Comparison of ENCODE assay signal across 14 mouse cellular contexts in genomic region chr4:102497221-102497620, GRCm38 (mm10).
"Had no signal": no experiment of that assay in that cellular context is flagged by ENCODE, and none has a peak within 500 bp of the region (broad histone marks: within the 10 kb centered on the region; RNA-seq: fewer than 3 reads in every experiment).

No protein-coding gene starts in this region.

- H3K4me3 ChIP-seq: intestine, embryonic 15.5 days; layer of hippocampus, adult 2 months; liver, embryonic 12.5 days; midbrain, embryonic 10.5 days; myocyte; neural tube, embryonic 12.5 days had no signal

- H3K27ac ChIP-seq: intestine, embryonic 15.5 days; kidney, postnatal 0 days; liver, embryonic 12.5 days; midbrain, embryonic 10.5 days; neural tube, embryonic 12.5 days had no signal

- H3K36me3 ChIP-seq: intestine, embryonic 15.5 days; liver, embryonic 12.5 days; midbrain, embryonic 10.5 days; neural tube, embryonic 12.5 days had no signal

- ATAC-seq: intestine, embryonic 15.5 days; liver, embryonic 12.5 days had no signal

- H3K27me3 ChIP-seq: intestine, embryonic 15.5 days; liver, embryonic 12.5 days; neural tube, embryonic 12.5 days had no signal

- H3K4me2 ChIP-seq: intestine, embryonic 15.5 days; liver, embryonic 12.5 days; lung, embryonic 14.5 days; neural tube, embryonic 12.5 days had no signal

- H3K4me1 ChIP-seq: intestine, embryonic 15.5 days; midbrain, embryonic 10.5 days had no signal

- DNase-seq: lung, embryonic 14.5 days; lung, postnatal 10 days; lung, postnatal 4 days; midbrain, embryonic 14.5 days; right cerebral cortex, adult 18-20 months; right cerebral cortex, postnatal 25 days; thymus, postnatal 4 days had no signal

- H3K9ac ChIP-seq: intestine, embryonic 15.5 days; liver, embryonic 12.5 days; lung, embryonic 14.5 days; neural tube, embryonic 12.5 days had no signal

- H3K9me3 ChIP-seq: intestine, embryonic 15.5 days; liver, embryonic 12.5 days; midbrain, embryonic 10.5 days; neural tube, embryonic 12.5 days had no signal
